Mouse (Mus musculus) brain, adult 10 weeks (tissue): ENCODE results near the gene Wfdc13. TPM values are rescaled to one million over a fixed set of nuclear protein-coding genes. Genes with fewer than 3 reads are reported as not detected.

Experiments used
- polyA plus RNA-seq: library from polyadenylated mRNA; stranded (reverse); fragments of 350-450 nt; fragmentation: Illumina TruSeq; extraction: RNeasy Lipid Tissue Mini Kit (QIAGEN cat#74804); gene quantifications from one replicate; pipeline ENCODE4 v1.2.3, GENCODE M21; 2015; ENCODE audit warnings: low read depth, low replicate concordance

Gene Wfdc13
- not detected for polyA plus RNA-seq

GRCm38 (mm10) chr2:164684807-164685206 is at the start of gene Wfdc13:
TSS of gene Wfdc13 (plus strand) at chr2:164685107.

GRCm38 (mm10) chr2:164638696-164639095 is 46.2 kb upstream of the Wfdc13 start, which contains the start of gene Wfdc16:
TSS of gene Wfdc16 (minus strand) at chr2:164638796.

GRCm38 (mm10) chr2:164655858-164656257 is 29.0 kb upstream of the Wfdc13 start, which contains the start of gene Wfdc10:
TSS of gene Wfdc10 (plus strand) at chr2:164656046.

GRCm38 (mm10) chr2:164656483-164656882 is 28.4 kb upstream of the Wfdc13 start, which contains the start of gene Wfdc9:
TSS of gene Wfdc9 (minus strand) at chr2:164656583.

GRCm38 (mm10) chr2:164673987-164674386 is 10.9 kb upstream of the Wfdc13 start, which contains the start of gene Wfdc11:
TSS of gene Wfdc11 (minus strand) at chr2:164674087.

GRCm38 (mm10) chr2:164698201-164698600 is 13.3 kb downstream of the Wfdc13 start, which contains the start of gene Spint4:
TSS of gene Spint4 (plus strand) at chr2:164698501.

GRCm38 (mm10) chr2:164715005-164715404 is 30.1 kb downstream of the Wfdc13 start, which contains the start of gene Spint5:
TSS of gene Spint5 (plus strand) at chr2:164715305.

Other genes with a start within 250 kb of the Wfdc13 start
- gene Sdc4, start 241.2 kb upstream of the Wfdc13 start, polyA plus RNA-seq: 50.0 TPM
- gene Sys1, start 228.1 kb upstream of the Wfdc13 start, polyA plus RNA-seq: 50.2 TPM
- not detected for gene Gm20458, start 224.1 kb upstream of the Wfdc13 start, polyA plus RNA-seq
- gene Trp53tg5, start 211.4 kb upstream of the Wfdc13 start, polyA plus RNA-seq: not detected
- 233 TPM for gene Dbndd2, start 199.0 kb upstream of the Wfdc13 start, polyA plus RNA-seq
- gene Pigt, start 187.6 kb upstream of the Wfdc13 start, polyA plus RNA-seq: 56.1 TPM
- gene Wfdc2, start 122.7 kb upstream of the Wfdc13 start, polyA plus RNA-seq: 2.5 TPM
- gene Spint3, start 111.6 kb upstream of the Wfdc13 start, polyA plus RNA-seq: not detected
- gene Wfdc6a, start 99.7 kb upstream of the Wfdc13 start, polyA plus RNA-seq: not detected
- not detected for gene Eppin, start 91.5 kb upstream of the Wfdc13 start, polyA plus RNA-seq
- gene Wfdc6b, start 71.6 kb upstream of the Wfdc13 start, polyA plus RNA-seq: not detected
- not detected for gene Wfdc8, start 71.5 kb upstream of the Wfdc13 start, polyA plus RNA-seq
- not detected for gene Wfdc16, start 46.3 kb upstream of the Wfdc13 start, polyA plus RNA-seq
- not detected for gene Wfdc10, start 29.1 kb upstream of the Wfdc13 start, polyA plus RNA-seq
- not detected for gene Wfdc9, start 28.5 kb upstream of the Wfdc13 start, polyA plus RNA-seq
- gene Wfdc11, start 11.0 kb upstream of the Wfdc13 start, polyA plus RNA-seq: not detected
- gene Spint4, start 13.4 kb downstream of the Wfdc13 start, polyA plus RNA-seq: not detected
- not detected for gene Spint5, start 30.2 kb downstream of the Wfdc13 start, polyA plus RNA-seq
- 3.3 TPM for gene Wfdc3, start 60.8 kb downstream of the Wfdc13 start, polyA plus RNA-seq
- 27.1 TPM for gene Dnttip1, start 60.9 kb downstream of the Wfdc13 start, polyA plus RNA-seq
- 1.4 TPM for gene Ube2c, start 84.8 kb downstream of the Wfdc13 start, polyA plus RNA-seq
- 2.1 TPM for gene Tnnc2, start 94.9 kb downstream of the Wfdc13 start, polyA plus RNA-seq
- gene Snx21, start 100.7 kb downstream of the Wfdc13 start, polyA plus RNA-seq: 39.8 TPM
- 20.2 TPM for gene Acot8, start 119.8 kb downstream of the Wfdc13 start, polyA plus RNA-seq
- gene Zswim3, start 120.0 kb downstream of the Wfdc13 start, polyA plus RNA-seq: 6.9 TPM
- 18.1 TPM for gene Zswim1, start 137.6 kb downstream of the Wfdc13 start, polyA plus RNA-seq
- not detected for gene Spata25, start 143.4 kb downstream of the Wfdc13 start, polyA plus RNA-seq
- gene Ctsa, start 147.8 kb downstream of the Wfdc13 start, polyA plus RNA-seq: 111 TPM
- gene Neurl2, start 148.3 kb downstream of the Wfdc13 start, polyA plus RNA-seq: 2.1 TPM
- gene Pltp, start 172.6 kb downstream of the Wfdc13 start, polyA plus RNA-seq: 91.8 TPM
- gene Pcif1, start 194.2 kb downstream of the Wfdc13 start, polyA plus RNA-seq: 38.3 TPM
- 15.6 TPM for gene Zfp335, start 226.7 kb downstream of the Wfdc13 start, polyA plus RNA-seq